Mouse (Mus musculus): Measurements from ENCODE around the gene Zfp143. TPM values are rescaled to one million over a fixed set of nuclear protein-coding genes. Genes with fewer than 3 reads are reported as not detected.

Zfp143 gene
- polyA plus RNA-seq (2015; fragmentation: Nextera tagmentation; extraction: Ambion mirVana), result 8.5 and 9.7 TPM in 2 replicates

DNA sequence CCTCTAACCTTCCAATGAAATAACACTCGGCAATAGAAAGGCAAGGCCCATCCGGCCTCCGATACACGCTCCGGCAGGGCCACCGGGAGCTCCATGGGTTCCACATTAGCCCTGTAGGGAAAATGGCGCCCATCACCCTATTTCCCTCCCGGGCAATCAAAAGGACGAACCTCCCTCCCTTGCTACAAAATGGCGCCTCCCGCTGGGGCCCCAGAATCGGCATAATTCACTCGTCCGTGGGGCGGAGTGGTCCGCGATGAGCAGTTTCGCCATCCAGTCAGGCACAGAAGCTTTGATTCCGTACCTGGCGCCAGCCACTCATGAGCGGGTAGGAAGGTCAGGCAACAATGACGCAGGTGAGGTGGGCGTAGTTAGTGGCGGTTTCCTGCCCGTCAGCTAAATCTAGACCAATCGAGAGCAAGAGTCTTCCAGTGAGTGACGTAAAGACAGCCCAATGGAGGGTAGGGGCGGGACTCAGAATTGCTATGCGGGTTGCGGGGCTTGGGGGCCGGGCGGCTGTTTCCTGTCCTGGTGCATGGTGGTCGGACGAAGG is at the start of gene Zfp143:
Gene Zfp143, plus strand, starts transcription at position 19 of the 553 bp plus-strand sequence.

DNA sequence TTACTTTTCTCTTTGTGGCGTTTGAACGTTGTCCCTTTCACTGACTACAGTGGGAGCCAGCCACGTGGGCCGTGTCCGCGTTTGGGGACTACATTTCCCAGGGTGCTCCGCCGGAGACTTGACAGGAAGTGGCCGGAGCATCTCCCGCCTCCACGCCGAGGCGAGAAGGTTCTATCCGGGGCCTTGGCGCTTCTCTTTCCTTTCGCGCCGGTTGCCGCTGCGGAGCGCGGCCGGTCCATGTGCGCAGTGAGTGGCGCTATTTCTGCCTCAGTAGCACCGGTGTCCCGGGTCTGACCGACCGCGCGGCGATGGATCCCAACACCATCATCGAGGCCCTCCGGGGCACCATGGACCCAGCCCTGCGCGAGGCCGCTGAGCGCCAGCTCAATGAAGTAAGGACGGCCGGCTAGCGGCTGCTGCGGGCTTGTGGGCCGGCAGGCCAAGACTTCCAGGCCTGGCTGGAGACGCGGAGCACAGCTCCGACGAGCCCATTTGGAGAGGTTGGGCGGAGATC is 42.8 kb upstream of the Zfp143 start, which contains the start of gene Ipo7:
Gene Ipo7, plus strand, starts transcription at position 158 of the 514 bp plus-strand sequence.

DNA sequence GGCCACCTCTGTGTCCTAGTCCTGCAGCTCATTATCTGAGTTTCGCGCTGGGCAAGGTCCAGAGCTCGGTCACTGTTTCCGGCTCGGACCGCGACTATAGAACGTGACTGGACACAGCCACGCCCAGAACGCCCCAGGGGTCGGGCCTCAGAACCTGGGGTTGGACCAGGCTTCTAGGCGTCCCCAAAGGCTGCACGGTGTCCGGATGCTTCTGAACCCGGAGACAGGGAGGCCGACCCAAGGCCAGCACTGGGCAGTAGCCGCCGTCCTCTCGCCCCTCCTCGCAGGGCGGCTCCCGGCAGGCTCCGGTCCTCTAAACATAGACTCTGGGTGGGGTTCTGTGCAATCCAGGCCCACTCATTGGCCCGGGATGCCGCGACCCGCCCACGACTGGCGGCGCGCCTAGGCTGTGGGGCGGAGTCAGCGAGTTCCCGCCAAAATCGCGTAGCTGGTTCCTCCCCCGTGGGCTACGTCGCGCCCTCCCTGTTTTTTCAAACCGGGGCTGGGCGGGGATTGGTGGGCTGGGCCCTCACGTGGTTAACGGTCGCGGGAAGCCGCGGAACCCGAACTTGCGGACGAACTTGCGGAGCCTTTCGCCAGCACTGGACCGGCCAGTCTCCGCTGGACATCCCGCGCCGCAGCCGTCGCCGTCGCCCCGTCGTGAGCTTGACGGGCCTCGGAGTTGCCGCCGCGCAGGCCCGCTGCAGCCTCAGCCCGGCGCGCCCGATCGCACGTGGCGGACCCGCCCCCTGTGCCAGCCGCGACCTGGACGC is 60.7 kb downstream of the Zfp143 start, which contains the start of gene Wee1:
Gene Wee1, plus strand, starts transcription at position 531 of the 773 bp plus-strand sequence.

Other genes with a start within 250 kb of the Zfp143 start
- 0.13 and 0.52 TPM in 2 replicates for gene Scube2, start 195.5 kb upstream of the Zfp143 start, polyA plus RNA-seq (2015; fragmentation: Nextera tagmentation; extraction: Ambion mirVana)
- gene Dennd5a, start 100.7 kb upstream of the Zfp143 start, polyA plus RNA-seq (2015; fragmentation: Nextera tagmentation; extraction: Ambion mirVana), result 39.8 and 53.5 TPM in 2 replicates
- 55.3 and 58.0 TPM in 2 replicates for gene Tmem41b, start 74.3 kb upstream of the Zfp143 start, polyA plus RNA-seq (2015; fragmentation: Nextera tagmentation; extraction: Ambion mirVana)
- gene Ipo7, start 42.9 kb upstream of the Zfp143 start, polyA plus RNA-seq (2015; fragmentation: Nextera tagmentation; extraction: Ambion mirVana), result 13.3 and 20.1 TPM in 2 replicates
- gene Wee1, start 60.8 kb downstream of the Zfp143 start, polyA plus RNA-seq (2015; fragmentation: Nextera tagmentation; extraction: Ambion mirVana), result 11.6 and 15.2 TPM in 2 replicates
- 12.0 and 18.1 TPM in 2 replicates for gene Swap70, start 160.5 kb downstream of the Zfp143 start, polyA plus RNA-seq (2015; fragmentation: Nextera tagmentation; extraction: Ambion mirVana)

All from adrenal gland, postnatal 0 days (tissue).